Mouse (Mus musculus) T-cell, adult 2 months (primary cell): ENCODE data around the gene Gm5431.
"Not testable (repeated sequence)": the region's sequence is repeated elsewhere in the genome, so short reads cannot be mapped to it uniquely, and the experiment has no call there.

Source experiments
- DNase-seq: peaks from one replicate; pipeline ENCODE4 v3.0.0; 2022; ENCODE audit warnings: low spot score

Gene Gm5431

DNA sequence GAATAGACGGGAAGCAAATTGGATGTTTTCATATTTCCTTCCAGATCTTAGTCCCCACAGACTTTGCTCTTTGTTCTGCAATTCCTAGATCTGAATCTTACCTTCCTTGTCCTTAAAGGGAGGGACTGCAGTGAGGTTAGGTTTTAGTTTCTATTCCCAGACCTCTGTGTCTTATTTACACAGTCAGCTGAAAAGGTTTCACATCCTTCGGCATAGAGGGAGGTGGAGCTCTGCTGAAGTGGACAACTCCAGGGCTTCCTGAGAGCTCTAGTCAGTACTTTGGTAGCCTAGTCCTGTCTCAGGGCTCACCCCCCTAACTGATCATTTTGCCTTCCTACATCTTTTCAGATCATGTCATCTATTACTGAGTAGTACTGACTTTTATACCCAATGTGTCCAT lies at the start of gene Gm5431:
Gm5431 (minus strand) TSS at position 194 of the 400 bp plus-strand sequence.
- no peak for DNase-seq

GRCm38 (mm10) chr11:48946090-48946489 lies 44.1 kb upstream of the Gm5431 start, which contains the start of gene Psme2b:
Psme2b (minus strand) TSS chr11:48946190.
- not testable (repeated sequence) for DNase-seq

DNA sequence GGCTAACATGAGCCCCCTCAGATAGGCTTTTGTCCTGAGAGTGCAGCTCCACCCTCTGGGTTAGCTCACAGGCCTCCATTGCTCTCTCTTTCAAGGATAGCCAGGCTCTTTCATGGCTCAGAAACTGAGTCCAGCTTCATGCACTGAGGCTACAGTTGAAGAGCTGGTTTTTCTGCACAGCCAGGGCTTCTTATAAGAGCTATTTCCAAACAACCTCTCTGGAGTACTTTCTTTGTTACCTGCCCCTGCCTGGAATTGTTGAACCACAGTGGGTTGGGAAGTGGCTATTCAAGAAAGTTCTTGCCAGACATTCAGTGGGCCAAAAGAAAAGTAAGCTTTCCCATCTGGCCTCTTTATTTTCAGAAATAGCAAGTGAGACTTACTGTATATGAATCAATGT lies 37.3 kb upstream of the Gm5431 start:
- DNase-seq: not testable (repeated sequence)

DNA sequence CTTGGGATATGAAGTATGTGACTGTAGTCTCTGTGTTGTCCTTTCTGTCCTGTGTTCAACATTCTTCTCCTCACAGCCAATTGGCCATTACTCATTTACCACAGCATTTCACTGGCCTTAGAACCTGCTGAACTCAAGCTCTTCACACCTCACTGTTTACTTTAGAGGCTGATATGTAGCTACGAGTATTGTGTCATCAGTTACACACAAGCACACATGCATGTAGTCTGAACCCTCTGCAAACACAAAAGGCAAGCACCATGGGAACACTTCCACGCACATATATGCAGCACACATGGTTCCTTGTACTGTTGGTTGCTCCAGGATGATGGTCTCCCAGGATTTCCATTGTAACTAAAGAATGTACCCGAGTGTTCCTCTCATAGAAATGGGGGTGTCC lies 33.3 kb upstream of the Gm5431 start:
- DNase-seq: not testable (repeated sequence)

GRCm38 (mm10) chr11:48933923-48934322 lies 31.9 kb upstream of the Gm5431 start:
- not testable (repeated sequence) for DNase-seq

- DNase-seq: peak; percentile 37
Measured at GRCm38 (mm10) chr11:48933422-48933821, 31.4 kb upstream of the Gm5431 start.

GRCm38 (mm10) chr11:48928068-48928467 lies 26.1 kb upstream of the Gm5431 start:
- not testable (repeated sequence) for DNase-seq

DNA sequence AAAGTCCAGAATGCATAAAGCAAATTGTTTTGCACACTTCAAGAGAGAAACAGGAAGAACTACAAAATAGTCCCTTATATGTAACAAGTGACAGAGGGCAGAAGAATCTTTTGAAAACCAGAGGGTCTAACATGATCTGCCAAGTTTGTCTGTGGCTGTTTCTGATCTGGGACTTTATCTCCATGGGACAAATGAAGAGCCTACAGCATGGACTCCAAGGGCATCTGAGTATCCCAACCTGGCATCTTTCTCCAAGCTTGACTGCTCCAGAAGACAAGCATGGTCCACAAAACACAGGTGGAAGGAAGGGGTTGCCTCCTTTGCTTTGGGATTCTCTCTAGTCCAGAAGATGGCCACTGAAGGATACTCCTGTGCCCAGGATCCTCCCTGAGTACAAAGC lies 24.4 kb upstream of the Gm5431 start:
- DNase-seq: not testable (repeated sequence)

DNA sequence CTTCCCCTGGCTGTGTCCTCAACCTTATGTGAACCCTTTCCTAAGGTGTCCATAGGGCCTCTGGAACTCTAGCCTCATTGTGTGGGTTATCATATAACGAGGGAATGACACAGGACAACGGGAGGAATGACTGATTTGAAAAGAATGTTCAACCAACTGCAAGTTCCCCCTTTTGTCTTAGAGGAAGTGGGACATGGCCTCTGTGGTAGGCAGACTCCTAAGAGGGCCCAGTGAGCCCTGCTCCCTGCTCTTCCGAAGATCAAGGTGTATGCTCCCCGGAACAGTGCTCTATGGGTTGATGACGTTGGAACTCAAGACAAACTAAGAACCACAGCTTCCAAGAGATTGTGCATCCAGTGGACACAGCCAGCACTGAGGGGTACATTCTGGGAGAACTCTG lies 21.8 kb upstream of the Gm5431 start:
- not testable (repeated sequence) for DNase-seq

GRCm38 (mm10) chr11:48918380-48918779 lies 16.4 kb upstream of the Gm5431 start:
- DNase-seq: no peak

DNA sequence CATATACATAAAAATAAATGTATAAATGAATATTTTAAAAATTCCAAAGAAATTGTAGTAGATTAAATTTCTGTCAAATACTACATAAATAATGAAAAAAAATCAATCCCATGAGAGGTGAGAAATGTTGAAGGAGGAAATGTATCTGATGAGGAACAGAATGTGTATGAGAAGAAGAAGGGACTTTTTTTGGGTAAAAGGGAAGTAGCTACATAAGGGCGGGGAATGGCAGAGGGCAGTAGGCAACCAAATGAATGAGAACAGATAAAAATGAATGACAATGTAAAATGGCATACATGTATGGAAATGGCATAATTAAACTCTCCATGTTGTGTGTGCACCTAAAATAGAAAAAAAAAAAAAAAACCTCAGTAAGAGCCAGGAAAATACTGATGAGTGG lies 11.6 kb upstream of the Gm5431 start:
- DNase-seq: no peak

DNA sequence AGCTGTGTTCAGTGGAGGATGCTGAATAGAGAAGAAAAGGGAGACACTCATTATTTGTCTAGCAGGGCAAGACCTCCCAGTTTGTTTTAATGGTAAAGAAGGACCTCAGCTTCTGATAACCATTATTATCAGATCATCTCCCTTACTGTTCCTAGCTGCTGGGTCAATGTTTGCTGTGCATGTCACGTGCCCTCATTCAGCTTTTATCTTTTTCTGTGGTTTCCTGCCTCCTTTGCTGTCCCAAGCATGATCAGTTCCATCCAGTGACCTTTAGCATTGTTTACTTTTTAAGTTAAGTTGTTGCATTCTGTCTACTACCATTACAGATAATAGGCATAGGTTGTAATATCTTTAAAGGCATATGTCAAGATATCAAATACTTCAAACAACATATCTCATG lies 6.4 kb upstream of the Gm5431 start:
- no peak for DNase-seq

DNA sequence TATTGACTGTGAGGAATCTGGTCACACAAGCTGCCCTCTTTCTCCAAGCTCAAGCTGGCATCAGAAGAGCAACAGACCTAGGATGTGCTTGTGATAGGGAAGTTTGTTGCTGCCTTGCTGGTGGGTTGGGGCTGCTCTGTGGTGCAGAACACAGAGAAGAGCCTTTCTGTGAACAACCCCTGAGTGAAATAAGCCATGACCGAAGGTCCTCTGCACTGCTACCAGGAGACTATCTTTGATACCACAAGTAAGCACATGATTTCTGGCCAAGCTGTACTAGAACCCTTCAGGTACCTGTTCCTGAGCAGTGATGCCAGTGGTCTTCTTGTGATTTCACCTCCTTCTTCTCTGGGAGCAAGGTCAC lies 465 bp downstream of the Gm5431 start:
- not testable (repeated sequence) for DNase-seq

DNA sequence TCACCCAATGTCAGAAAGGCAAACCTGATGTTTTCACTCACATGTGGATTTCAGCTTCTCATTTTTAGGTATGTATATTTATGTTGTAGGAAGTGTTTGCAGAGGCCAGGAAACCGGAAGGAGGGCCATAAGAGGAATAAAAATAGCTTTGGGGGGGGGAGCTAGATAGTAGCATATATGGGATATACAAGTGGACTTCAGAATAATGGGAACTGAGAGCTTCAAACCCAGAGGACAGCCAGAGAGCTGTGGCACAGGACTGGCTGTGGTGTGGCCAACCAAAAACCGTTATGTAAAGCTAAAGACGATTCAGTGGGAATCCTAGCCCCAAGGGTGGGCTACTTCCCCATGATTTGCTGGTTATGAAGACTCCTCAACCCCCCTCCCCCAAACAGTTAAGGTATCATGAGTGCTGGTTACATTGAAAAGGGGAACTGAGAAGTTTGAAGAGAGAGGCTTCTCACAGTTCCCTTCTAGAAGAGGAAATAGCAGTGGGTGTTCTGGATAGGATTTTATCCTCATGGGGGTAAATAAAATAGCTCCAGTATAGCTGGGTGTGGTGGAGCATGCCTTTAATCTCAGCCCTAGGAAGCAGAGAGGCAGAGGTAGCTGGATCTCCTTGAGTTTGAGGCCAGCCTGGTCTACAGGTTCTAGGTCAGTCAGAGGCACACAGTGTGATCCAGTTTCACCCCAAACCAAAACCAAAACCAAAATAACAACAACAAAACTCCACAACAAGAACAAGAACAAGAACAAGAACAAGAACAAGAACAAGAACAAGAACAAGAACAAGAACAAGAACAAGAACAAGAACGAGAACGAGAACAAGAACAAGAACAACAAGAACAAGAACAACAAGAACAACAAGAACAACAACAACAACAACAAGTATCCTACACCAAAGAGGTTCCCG lies 1.1 kb downstream of the Gm5431 start:
- DNase-seq: not testable (repeated sequence)

GRCm38 (mm10) chr11:48898812-48899431 lies 3.1 kb downstream of the Gm5431 start:
- DNase-seq: no peak

DNA sequence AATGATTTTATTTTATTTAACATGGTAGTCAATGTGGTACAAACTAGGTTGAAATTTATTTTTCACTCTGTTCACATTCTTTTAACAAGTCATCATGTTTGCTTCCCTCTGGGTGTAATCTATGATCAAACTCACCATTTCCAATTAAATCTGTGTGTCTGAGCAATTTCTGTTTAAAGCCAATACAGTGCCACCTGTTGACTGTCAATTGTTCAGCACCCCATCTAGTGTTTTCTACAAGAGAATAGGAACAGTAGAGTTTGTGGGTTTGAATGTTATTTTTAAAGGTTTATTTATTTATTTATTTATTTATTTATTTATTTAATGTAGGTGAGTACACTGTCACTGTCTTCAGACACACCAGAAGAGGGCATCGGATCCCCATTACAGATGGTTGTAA lies 25.3 kb downstream of the Gm5431 start:
- no peak for DNase-seq

DNA sequence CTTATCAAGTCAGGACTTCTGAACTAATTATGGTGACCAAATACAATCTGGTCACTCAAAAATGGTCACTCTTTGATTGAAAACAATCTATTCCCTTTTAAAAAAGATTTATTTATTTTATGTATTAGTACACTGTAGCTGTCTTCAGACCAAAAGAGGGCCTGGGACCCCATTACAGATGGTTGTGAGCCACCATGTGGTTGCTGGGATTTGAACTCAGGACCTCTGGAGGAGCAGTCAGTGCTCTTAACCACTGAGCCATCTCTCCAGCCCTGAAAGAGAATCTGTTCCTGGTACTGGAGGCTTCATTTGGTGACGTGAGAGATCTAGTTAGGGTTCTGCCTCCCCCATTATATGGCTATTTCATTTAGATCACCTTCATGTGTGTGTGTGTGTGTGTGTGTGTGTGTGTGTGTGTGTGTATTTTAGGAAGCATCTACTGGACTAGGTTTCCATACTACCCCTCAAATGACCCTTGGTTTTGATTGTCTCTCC lies 26.6 kb downstream of the Gm5431 start:
- DNase-seq: not testable (repeated sequence)

DNA sequence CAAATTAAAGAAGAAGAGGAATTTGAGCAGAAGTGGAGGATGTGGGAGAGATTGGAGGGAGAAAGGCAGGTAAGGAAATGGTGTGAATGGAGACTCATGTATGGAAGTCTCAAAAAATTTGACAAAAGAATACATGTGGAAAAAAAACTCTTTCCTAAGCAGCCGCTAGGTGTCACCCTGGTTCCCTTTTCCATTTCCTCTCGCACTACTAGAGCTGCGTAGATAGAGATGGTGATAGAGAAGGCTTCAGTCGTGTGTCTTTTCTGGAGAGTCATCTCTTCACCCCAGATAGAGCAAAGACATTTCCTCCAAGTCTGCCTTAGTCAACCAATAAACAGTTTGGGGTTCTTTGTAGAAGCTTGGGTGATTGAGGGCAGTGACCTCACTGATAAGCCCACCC lies 27.5 kb downstream of the Gm5431 start:
- peak; percentile 77 for DNase-seq

DNA sequence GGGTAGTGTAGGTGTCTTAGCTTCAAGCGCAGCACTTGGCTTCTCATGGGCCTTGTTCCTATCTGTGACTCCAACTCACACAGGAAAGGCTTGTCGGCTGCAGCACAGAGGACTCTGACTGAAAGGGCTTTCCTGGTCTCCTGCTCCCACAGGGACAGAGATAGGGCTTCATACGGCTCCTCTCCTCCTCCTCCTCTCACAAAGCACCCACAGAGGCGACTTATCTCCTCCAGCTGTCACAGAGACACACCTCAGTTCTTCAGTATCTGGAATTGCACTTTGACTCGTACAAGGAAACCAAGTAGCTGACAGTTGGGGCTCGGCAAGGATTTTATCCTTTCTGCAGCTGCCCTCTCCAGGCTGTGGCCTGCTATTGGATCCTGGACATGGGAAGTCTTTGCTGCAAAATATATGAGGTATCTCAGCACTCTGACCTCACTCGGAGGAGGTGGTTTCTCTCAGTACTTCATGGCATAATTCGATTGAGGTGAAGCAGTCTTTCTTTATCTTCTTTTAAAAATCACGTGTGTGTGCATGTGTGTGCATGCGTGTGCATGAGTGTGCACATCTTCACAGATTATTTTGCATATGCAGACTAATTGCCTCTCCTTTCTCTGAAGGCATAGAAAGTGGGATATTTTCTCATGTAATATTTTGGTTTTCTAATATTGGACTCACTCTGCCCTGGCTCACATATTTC lies 28.3 kb downstream of the Gm5431 start:
- no peak for DNase-seq

DNA sequence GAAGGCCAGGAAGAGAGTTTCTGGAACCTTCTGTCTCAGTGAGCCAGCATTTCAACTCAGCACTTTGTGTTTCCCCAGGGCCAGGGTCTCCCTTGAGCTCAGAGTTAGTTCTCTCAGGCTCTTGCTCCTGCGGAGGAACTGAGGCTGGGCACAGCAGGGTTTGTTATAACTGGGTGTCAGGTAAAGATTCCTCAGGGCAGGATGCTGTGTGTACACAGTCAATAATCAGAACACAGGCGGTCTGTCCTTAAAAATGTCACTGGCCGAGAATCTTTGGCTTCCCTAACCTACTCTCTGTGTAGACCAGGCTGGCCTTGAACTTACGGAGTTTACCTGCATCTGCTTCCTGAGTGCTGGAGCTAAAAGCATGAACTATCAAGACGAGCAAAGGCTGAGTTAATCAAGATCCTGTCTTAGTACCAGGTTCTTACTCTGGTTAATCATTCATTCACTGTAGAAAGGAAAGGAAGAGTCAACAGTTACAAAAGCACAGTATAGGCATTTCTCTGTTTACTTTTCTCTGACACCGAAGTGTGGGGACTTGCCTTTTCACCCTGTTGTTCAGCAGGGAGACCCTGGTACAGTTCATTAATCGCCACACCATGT lies 29.2 kb downstream of the Gm5431 start:
- DNase-seq: no peak

DNA sequence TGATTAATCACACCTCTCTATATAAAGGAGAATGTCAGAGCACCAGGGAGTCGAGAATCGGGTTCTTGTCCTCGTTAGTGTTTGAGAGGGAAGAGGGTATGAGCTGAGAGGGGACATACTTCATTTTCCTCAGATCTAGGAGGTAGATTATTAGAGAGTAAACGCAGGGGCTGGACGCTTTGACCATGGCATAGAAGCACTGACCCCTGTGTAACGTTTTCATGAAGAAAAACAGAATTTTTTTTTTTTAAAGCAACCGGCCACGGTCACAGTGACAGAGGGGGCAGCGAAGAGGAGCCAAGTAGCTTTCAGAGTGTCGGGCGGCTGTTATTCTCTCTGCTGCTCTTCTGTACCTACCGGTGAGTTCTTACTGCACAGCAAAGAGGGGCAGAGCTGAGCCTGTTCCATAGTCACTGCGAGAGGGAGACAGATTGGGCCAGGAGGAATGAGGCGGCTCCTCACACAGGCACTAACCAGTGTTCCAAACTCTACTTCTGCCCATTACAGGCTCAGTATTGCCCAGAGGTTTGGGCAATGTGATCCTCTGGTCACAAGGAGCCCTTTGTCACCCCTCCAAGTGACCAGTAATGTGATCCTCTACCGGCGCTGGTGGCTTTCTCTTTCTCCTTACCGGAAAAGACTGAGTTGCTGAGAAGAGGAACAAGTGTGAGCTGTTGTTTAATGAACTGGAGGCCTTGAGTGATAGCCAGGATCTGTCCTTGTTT lies 30.0 kb downstream of the Gm5431 start:
- DNase-seq: peak; percentile 34
